Mouse (Mus musculus) heart, embryonic 11.5 days (tissue): ENCODE measurements around the gene Acadsb. TPM values are rescaled to one million over a fixed set of nuclear protein-coding genes. Genes with fewer than 3 reads are reported as not detected.
"Not testable (repeated sequence)": the region's sequence is repeated elsewhere in the genome, so short reads cannot be mapped to it uniquely, and the experiment has no call there.

Source experiments
- ATAC-seq: fragments of 200-750 bp; cut with Nextera tagmentation; replicated peaks from 2 replicates; pipeline ENCODE4 v1.8.0; 2017; ENCODE audit warnings: moderate library complexity; ENCODE audit not compliant: insufficient number of reproducible peaks, low FRiP score, low TSS enrichment
- H3K27ac ChIP-seq: fragments of 300-500 bp; sonication (generic); 2 replicates; pipeline ENCODE4 v1.5.1; 2014; ENCODE audit warnings: mild to moderate bottlenecking, low read depth, low read length
- H3K27me3 ChIP-seq: fragments of 300-500 bp; sonication (generic); 2 replicates; pipeline ENCODE4 v1.6.1; 2014; ENCODE audit warnings: mild to moderate bottlenecking, low read length, mixed read lengths; ENCODE audit not compliant: control insufficient read depth, insufficient read depth
- H3K36me3 ChIP-seq: fragments of 300-500 bp; sonication (generic); 2 replicates; pipeline ENCODE4 v1.6.1; 2014; ENCODE audit warnings: mild to moderate bottlenecking, low read length, moderate library complexity, mixed read lengths; ENCODE audit not compliant: control insufficient read depth, insufficient read depth
- H3K4me1 ChIP-seq: fragments of 300-500 bp; sonication (generic); 2 replicates; pipeline ENCODE4 v1.6.1; 2014; ENCODE audit warnings: low read length; ENCODE audit not compliant: control insufficient read depth, insufficient read depth
- H3K4me2 ChIP-seq: fragments of 300-500 bp; sonication (generic); 2 replicates; pipeline ENCODE4 v1.6.1; 2014; ENCODE audit warnings: mild to moderate bottlenecking, moderate library complexity
- H3K4me3 ChIP-seq: fragments of 300-500 bp; sonication (generic); 2 replicates; pipeline ENCODE4 v1.5.1; 2014; ENCODE audit warnings: low read depth, low read length
- H3K9ac ChIP-seq: fragments of 300-500 bp; sonication (generic); 2 replicates; pipeline ENCODE4 v1.6.1; 2014; ENCODE audit warnings: mild to moderate bottlenecking, low read depth, low read length, moderate library complexity
- H3K9me3 ChIP-seq: fragments of 300-500 bp; sonication (generic); replicated peaks from 2 replicates; pipeline ENCODE4 v1.6.1; 2016; ENCODE audit warnings: low read length; ENCODE audit not compliant: control insufficient read depth
- WGBS: fragments of 180-500 bp; shearing (Covaris S2); extraction: QIAGEN DNeasy Blood & Tissue Kit; methylation state at CpG from one replicate; pipeline ENCODE4 v1.1.7; 2014; ENCODE audit not compliant: insufficient replicate concordance; 5-methylcytosine and 5-hydroxymethylcytosine counted together
- polyA plus RNA-seq: library from polyadenylated mRNA; unstranded; fragments of >200 nt; fragmentation: Nextera tagmentation; extraction: Ambion mirVana; gene quantifications from 2 replicates; pipeline ENCODE4 v1.2.1, GENCODE M21; 2014

Acadsb gene
- polyA plus RNA-seq, 1 experiment from 2014 or later: 76.5 TPM

GRCm38 (mm10) chr7:131391761-131392160 is 18.6 kb upstream of the Acadsb start:
- H3K9me3 ChIP-seq, H3K4me2 ChIP-seq, H3K27me3 ChIP-seq, H3K9ac ChIP-seq, ATAC-seq, H3K4me1 ChIP-seq, H3K27ac ChIP-seq, H3K36me3 ChIP-seq, H3K4me3 ChIP-seq: not testable (repeated sequence)
- whole genome bisulfite sequencing: 82% methylated on average over 6 of the region's 7 CpGs

- Histone ChIP-seq H3K27ac (peak overlapping the region; percentile 54), H3K9ac (peak overlapping the region; percentile 98), H3K4me2 (peak overlapping the region; percentile 77), H3K27me3 (no peaks in the 10 kb centered on the region), H3K4me1 (peaks cover 10% of the 10 kb centered on the region), H3K9me3 (no peaks in the 10 kb centered on the region), H3K4me3 (peak overlapping the region; percentile 99), H3K36me3 (no peaks in the 10 kb centered on the region)
- 10% methylated on average over 16 of the region's 16 CpGs for WGBS
- no peak for ATAC-seq
Observed at GRCm38 (mm10) chr7:131409321-131409987, 947 bp upstream of the Acadsb start.

GRCm38 (mm10) chr7:131409988-131410385 is 414 bp upstream of the Acadsb start:
- under 1% methylated on average over 38 of the region's 38 CpGs for WGBS
- peak; percentile 56 for ATAC-seq
- peak overlapping the region; percentile 77 for H3K4me2 ChIP-seq
- peak overlapping the region; percentile 99 for H3K4me3 ChIP-seq
- peaks cover 10% of the 10 kb centered on the region for H3K4me1 ChIP-seq
- H3K36me3 ChIP-seq: no peaks in the 10 kb centered on the region
- H3K27me3 ChIP-seq: no peaks in the 10 kb centered on the region
- peak overlapping the region; percentile 98 for H3K9ac ChIP-seq
- no peaks in the 10 kb centered on the region for H3K9me3 ChIP-seq
- peak overlapping the region; percentile 54 for H3K27ac ChIP-seq

GRCm38 (mm10) chr7:131411221-131411940 is 980 bp downstream of the Acadsb start:
- no peaks in the 10 kb centered on the region for H3K9me3 ChIP-seq

GRCm38 (mm10) chr7:131411941-131412270 is 1.5 kb downstream of the Acadsb start:
- H3K27me3 ChIP-seq: no peaks in the 10 kb centered on the region
- no peak overlapping the region for H3K4me3 ChIP-seq
- WGBS: 55% methylated on average over 2 of the region's 2 CpGs
- no peak for ATAC-seq
- H3K9ac ChIP-seq: no peak overlapping the region
- H3K9me3 ChIP-seq: no peaks in the 10 kb centered on the region
- no peak overlapping the region for H3K27ac ChIP-seq
- H3K4me2 ChIP-seq: no peak overlapping the region; the same call in 1 of the 2 replicates
- peaks cover 10% of the 10 kb centered on the region for H3K4me1 ChIP-seq
- no peaks in the 10 kb centered on the region for H3K36me3 ChIP-seq

More at GRCm38 (mm10) chr7:131411221-131411940, 980 bp downstream of the Acadsb start:
- no peak overlapping the region for H3K27ac ChIP-seq
- H3K4me1 ChIP-seq: peaks cover 10% of the 10 kb centered on the region
- H3K4me2 ChIP-seq: peak overlapping the region; percentile 77
- peak overlapping the region; percentile 98; the same call in 1 of the 2 replicates for H3K9ac ChIP-seq
- ATAC-seq: no peak
- peak overlapping the region; percentile 99 for H3K4me3 ChIP-seq
- H3K36me3 ChIP-seq: no peaks in the 10 kb centered on the region
- WGBS: 48% methylated on average over 10 of the region's 10 CpGs
- no peaks in the 10 kb centered on the region for H3K27me3 ChIP-seq

- not testable (repeated sequence) for ATAC-seq, H3K27me3 ChIP-seq, H3K27ac ChIP-seq, H3K36me3 ChIP-seq, H3K4me1 ChIP-seq, H3K9me3 ChIP-seq, H3K4me2 ChIP-seq, H3K9ac ChIP-seq, H3K4me3 ChIP-seq
Observed at GRCm38 (mm10) chr7:131416742-131417141, 6.3 kb downstream of the Acadsb start.

- no peak overlapping the region for H3K4me3 ChIP-seq
Observed at GRCm38 (mm10) chr7:131417605-131418004, 7.2 kb downstream of the Acadsb start.

GRCm38 (mm10) chr7:131424912-131425311 is 14.5 kb downstream of the Acadsb start:
- Histone ChIP-seq H3K27me3 (no peaks in the 10 kb centered on the region), H3K36me3 (peaks cover 3% of the 10 kb centered on the region; the same call in 1 of the 2 replicates), H3K27ac (no peak overlapping the region), H3K4me2 (peak overlapping the region; percentile 11; the same call in 1 of the 2 replicates), H3K9ac (no peak overlapping the region), H3K9me3 (no peaks in the 10 kb centered on the region), H3K4me3 (no peak overlapping the region), H3K4me1 (no peaks in the 10 kb centered on the region)
- WGBS: 46% methylated on average over 2 of the region's 2 CpGs
- ATAC-seq: peak; percentile 92

More at GRCm38 (mm10) chr7:131417605-131418004, 7.2 kb downstream of the Acadsb start:
- Histone ChIP-seq H3K9ac (no peak overlapping the region), H3K4me1 (no peaks in the 10 kb centered on the region), H3K36me3 (no peaks in the 10 kb centered on the region), H3K9me3 (no peaks in the 10 kb centered on the region), H3K27ac (no peak overlapping the region), H3K4me2 (no peak overlapping the region), H3K27me3 (no peaks in the 10 kb centered on the region)
- ATAC-seq: no peak

GRCm38 (mm10) chr7:131427331-131427730 is 16.9 kb downstream of the Acadsb start:
- no peak for ATAC-seq
- no peak overlapping the region for H3K27ac ChIP-seq
- H3K36me3 ChIP-seq: peaks cover 8% of the 10 kb centered on the region
- H3K4me1 ChIP-seq: no peaks in the 10 kb centered on the region
- WGBS: 87% methylated on average over 5 of the region's 5 CpGs
- no peak overlapping the region for H3K9ac ChIP-seq
- H3K4me2 ChIP-seq: no peak overlapping the region
- H3K27me3 ChIP-seq: no peaks in the 10 kb centered on the region
- no peaks in the 10 kb centered on the region for H3K9me3 ChIP-seq
- no peak overlapping the region for H3K4me3 ChIP-seq
